Mouse (Mus musculus) embryonic facial prominence, embryonic 10.5 days (tissue): ENCODE results near the gene Ptpn20. TPM values are rescaled to one million over a fixed set of nuclear protein-coding genes. Genes with fewer than 3 reads are reported as not detected.

ENCODE experiments used
- DNase-seq: peaks from one replicate; pipeline ENCODE4 v3.0.0-alpha.2; 2017; ENCODE audit warnings: low spot score
- H3K27ac ChIP-seq: fragments of 300-500 bp; sonication (generic); replicated peaks from 2 replicates; pipeline ENCODE4 v1.5.1; 2016; ENCODE audit warnings: mild to moderate bottlenecking
- H3K27me3 ChIP-seq: fragments of 300-500 bp; sonication (generic); replicated peaks from 2 replicates; pipeline ENCODE4 v1.6.1; 2016; ENCODE audit warnings: low read depth, mild to moderate bottlenecking; ENCODE audit not compliant: poor library complexity, severe bottlenecking
- H3K36me3 ChIP-seq: fragments of 300-500 bp; sonication (generic); replicated peaks from 2 replicates; pipeline ENCODE4 v1.6.1; 2016; ENCODE audit warnings: mild to moderate bottlenecking, moderate library complexity
- H3K4me1 ChIP-seq: fragments of 300-500 bp; sonication (generic); 2 replicates; pipeline ENCODE4 v1.6.1; 2016
- H3K4me3 ChIP-seq: fragments of 300-500 bp; sonication (generic); 2 replicates; pipeline ENCODE4 v1.5.1; 2016; ENCODE audit warnings: mild to moderate bottlenecking, moderate library complexity
- H3K9me3 ChIP-seq: fragments of 300-500 bp; sonication (generic); 2 replicates; pipeline ENCODE4 v1.6.1; 2016; ENCODE audit warnings: mild to moderate bottlenecking
- WGBS: fragments of 180-500 bp; shearing (Covaris S2); methylation state at CpG from one replicate; pipeline ENCODE4 v1.1.7; 2016; 5-methylcytosine and 5-hydroxymethylcytosine counted together
- polyA plus RNA-seq: library from polyadenylated mRNA; unstranded; fragments of >200 nt; fragmentation: Nextera tagmentation; extraction: Ambion mirVana; gene quantifications from 2 replicates; pipeline ENCODE4 v1.2.1, GENCODE M21; 2016

The Ptpn20 gene
- polyA plus RNA-seq, 1 experiment from 2014 or later = 0.14 TPM

DNA sequence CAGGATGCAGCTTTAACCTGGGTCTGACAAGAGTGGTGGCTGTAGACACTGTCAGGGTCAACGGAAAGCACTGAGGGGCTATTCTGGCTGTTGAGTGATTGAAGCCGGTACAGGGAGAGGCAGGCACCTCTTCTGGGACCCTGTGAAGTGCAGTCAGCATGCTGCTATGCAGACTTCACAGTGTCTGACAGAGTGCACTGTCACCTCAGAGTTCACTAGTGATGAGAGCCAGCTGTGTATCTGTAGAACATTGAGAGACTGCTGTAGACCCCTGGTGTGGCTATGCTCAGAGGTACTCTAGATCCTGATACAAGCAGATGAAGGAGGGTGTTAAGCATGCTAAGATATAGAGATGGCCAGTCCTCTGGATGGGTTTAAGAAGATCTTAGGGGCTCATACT, 93.8 kb downstream of the Ptpn20 start:
- no peak overlapping the region for H3K27ac ChIP-seq
- no peak for DNase-seq
- WGBS = 81% methylated on average over 2 of the region's 2 CpGs
- peaks cover 20% of the 10 kb centered on the region for H3K4me1 ChIP-seq
- no peak overlapping the region for H3K4me3 ChIP-seq
- peaks cover 19% of the 10 kb centered on the region for H3K27me3 ChIP-seq
- no peaks in the 10 kb centered on the region for H3K36me3 ChIP-seq
- no peaks in the 10 kb centered on the region for H3K9me3 ChIP-seq

GRCm38 (mm10) chr14:33683701-33684100, 94.7 kb downstream of the Ptpn20 start:
- Histone ChIP-seq H3K27me3 (peaks cover 20% of the 10 kb centered on the region), H3K4me1 (peaks cover 22% of the 10 kb centered on the region)

GRCm38 (mm10) chr14:33687444-33688028, 98.5 kb downstream of the Ptpn20 start:
- Histone ChIP-seq H3K9me3 (no peaks in the 10 kb centered on the region), H3K36me3 (no peaks in the 10 kb centered on the region), H3K4me3 (no peak overlapping the region), H3K4me1 (peaks cover 22% of the 10 kb centered on the region), H3K27ac (no peak overlapping the region), H3K27me3 (peaks cover 46% of the 10 kb centered on the region)
- DNase-seq = no peak
- 45% methylated on average over 6 of the region's 6 CpGs for WGBS

More at GRCm38 (mm10) chr14:33683701-33684100, 94.7 kb downstream of the Ptpn20 start:
- Histone ChIP-seq H3K9me3 (no peaks in the 10 kb centered on the region), H3K36me3 (no peaks in the 10 kb centered on the region), H3K4me3 (no peak overlapping the region), H3K27ac (no peak overlapping the region)
- peak; percentile 34 for DNase-seq
- 48% methylated on average over 13 of the region's 13 CpGs for WGBS

GRCm38 (mm10) chr14:33689044-33689443, 100.0 kb downstream of the Ptpn20 start:
- H3K4me1 ChIP-seq = peaks cover 9% of the 10 kb centered on the region
- H3K27ac ChIP-seq = no peak overlapping the region
- H3K27me3 ChIP-seq = peaks cover 49% of the 10 kb centered on the region
- no peaks in the 10 kb centered on the region for H3K36me3 ChIP-seq
- H3K9me3 ChIP-seq = no peaks in the 10 kb centered on the region
- H3K4me3 ChIP-seq = no peak overlapping the region
- no peak for DNase-seq

Other genes starting within 250 kb of the Ptpn20 start
- gene Mapk8, start 142.0 kb upstream of the Ptpn20 start, polyA plus RNA-seq = 18.8 and 21.2 TPM in 2 replicates
- gene Frmpd2, start 117.5 kb upstream of the Ptpn20 start, polyA plus RNA-seq = 0.09 TPM in 1 of 2 replicates, not detected in the other